Mouse (Mus musculus) gastrocnemius, adult 18-20 months (tissue): ENCODE measurements at regions not wholly inside any gene's neighbourhood (a gene's known extent, or its start where the extent isn't known, plus 50 kb on each side); places are given as distances from the start of the nearest gene placed in this dataset.

Experiments
- DNase-seq: peaks from one replicate; pipeline ENCODE4 v3.0.0; 2021; ENCODE audit warnings: low spot score

DNA sequence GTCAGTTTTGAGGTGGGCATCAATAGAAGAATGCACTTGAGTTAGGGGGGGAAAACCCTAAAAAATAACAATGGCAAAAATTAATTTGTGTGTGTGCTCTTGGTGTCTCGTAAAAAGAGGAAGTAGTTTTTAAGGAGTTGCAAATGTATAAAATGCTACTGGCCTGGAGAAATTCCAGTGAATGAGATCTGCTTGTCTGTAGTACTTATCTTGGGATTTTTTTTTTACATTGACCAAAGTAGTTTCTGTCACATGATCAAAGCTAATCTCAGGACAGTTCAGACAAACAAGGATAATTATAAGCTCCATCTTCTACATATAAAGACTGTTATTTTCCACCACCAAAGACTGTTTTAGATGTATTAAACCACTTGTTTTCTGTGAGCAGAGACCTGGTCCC, 128.3 kb upstream of the Zeb2 start:
- no peak for DNase-seq

DNA sequence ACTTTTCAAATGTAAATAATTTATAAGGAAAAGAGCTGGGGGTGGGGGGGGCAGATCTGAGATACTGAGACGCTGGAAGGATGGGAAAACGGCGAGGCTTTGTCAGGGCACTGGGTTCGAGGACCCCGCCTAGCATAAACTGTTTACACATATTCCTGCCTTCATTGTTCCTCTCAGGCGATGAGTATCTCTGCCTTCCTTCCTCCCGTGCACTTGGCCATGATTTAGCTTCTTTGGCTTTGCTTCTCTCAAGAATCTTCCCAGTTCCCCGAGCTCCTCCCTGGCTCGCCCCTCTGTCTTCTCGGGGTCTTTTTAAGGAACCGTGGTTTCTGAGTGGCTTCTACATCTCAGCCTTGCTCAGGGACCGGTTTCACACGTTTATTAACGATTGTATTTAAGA, 127.3 kb upstream of the Zeb2 start:
- no peak for DNase-seq

DNA sequence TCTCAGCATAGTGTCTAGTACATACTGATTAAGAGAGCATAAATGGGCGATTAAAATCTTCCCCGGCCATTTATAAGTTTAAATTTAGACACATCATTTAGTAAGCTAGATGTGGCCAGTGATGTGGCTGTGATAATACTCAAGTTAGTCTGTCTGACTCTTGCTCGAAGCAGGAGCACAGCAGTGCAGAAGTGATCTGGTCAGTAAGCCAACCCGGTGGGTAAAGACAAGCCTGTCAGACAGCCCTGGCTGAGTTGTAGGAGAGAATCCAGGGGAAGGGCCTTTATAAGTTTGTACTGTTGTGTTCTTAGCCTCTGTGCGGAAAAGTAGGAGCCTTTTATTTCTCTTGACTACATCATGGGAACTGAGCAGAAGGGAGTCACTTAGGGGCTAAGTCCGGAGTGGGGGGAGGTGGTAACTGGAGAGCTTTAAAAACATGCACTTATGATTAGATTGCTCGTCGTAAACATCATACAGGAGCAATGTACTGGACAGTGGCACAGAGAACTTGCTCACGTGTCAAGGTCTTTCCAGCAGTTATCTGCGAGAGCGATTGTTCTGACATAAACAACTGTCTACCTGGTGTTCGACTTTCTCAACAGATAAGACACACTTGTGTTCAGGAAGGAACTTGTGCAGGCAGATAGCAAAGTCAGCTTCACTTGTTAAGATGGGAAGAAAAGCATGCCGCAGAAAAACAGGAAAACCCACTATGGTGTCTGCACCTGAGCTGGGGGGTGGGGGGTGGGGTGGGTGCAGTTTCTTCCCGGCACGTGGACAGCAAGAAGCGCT, 122.5 kb upstream of the Zeb2 start:
- DNase-seq, result no peak

DNA sequence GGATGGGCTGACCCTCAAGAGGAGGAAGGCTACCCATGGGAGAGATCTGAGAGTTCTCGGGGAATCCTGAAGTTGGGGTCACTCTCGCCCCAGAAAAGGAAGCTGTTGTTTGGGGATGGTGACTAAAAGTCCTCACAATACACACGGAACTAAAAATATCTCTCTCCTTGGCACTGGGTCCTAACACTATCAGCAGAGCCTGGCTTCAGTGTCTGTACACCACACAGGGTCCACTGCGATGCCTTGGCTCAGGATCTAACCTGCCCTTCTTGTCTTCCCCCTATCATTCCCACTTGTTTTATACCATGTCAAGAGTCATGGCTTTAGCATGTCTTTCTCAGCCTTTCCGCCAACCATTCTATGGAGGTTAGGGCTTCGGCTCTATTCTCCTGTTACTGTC, 121.8 kb upstream of the Zeb2 start:
- DNase-seq, result no peak

DNA sequence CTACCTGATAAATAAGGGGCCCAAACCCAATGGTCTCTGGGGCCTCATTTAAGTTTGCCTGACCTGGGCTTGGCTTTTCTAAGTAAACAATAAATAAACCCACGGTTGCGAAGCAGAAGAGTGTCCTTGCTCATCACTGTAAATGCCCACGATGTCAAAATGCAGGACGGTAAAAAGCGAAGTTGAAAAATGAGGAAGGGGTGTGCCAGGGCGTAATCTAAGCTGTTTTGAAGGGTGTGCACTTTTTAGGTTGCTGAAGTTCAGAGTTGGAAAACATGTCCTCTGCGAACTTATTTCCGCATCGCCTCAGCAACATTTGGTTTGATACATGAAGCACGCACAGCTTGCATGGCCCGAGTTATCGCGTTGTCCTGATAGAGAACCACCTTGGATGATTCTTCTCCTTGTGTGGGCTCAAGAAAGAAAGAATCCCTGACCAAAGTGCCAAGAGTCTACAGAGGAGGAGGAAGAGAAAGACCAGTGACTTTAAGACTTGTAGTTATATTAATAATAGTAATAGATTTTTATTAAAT, 119.0 kb upstream of the Zeb2 start:
- DNase-seq, result no peak

DNA sequence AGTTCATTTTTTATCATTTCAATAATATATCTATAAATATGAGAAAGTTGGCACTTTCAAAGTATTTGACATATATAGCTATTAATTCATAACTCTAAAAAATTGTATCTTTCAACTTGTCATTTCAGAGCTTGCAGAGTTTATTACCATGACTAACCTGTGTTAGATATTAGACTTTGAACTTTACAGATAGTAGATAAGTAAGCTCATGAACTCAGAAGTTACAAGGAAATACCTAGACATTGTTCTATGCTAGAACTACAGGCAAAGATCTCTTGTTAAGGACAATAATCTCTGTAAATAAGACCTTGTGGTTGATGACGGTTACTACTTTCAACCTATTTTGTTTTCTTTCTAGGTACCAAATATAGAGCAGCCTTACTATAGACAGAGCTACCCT, 117.0 kb upstream of the Zeb2 start:
- no peak for DNase-seq

DNA sequence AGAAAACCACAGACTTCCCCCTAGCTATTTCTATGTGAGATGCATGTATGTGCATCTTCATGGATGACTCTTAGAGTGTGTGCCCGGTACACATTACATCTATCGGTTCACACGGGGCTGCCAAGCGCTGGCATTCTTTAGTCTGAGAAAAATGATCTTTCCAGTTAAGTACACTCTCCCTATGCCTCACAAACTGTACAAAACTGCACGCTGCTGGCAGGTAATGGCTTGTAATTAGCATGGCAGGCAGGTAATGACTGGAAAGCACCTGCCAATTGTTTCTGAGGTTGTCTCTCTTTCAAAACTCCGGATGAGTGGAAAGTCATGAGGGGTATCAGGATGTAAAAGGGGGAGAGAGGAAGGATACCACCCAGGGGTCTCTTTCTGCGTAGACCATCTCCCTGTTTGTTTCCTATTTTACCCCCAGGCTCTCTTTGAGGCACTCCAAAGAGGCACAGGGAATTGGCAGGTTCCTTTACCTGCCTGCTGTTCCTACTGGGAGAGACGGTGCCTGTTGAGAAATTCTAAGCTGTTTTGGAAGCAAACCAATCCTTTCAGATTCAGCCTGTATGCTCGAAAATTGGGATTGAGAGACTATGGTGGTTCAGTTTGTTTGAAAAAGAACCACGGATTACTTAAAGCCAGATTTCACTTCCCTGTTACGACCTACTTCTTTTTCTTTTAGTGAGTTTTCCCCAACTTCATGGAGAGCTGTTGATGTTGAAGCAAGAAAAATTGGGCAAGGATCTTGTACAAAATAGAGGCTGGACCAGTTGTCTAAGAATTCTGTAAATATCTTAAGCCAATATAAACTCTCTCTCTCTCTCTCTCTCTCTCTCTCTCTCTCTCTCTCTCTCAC, 113.4 kb upstream of the Zeb2 start:
- no peak for DNase-seq

DNA sequence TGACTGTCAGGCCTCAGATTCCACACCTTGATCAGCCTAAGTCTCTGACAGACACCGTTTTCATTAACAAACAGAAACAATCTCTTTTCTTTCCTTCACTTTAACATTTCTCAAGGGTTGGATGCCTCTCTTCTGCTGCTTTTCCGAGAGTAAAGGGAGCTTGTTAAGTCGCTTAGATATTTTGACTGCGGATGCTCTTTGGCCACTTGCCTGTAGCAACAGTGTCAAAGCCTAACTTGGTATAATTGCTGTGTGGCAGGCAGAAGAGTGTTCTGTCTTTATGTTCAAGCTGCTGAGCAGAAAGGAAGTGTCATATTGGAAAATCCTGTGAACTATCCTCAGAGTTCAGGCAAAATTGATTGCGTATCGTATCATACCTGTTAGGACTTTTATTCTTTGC, 112.3 kb upstream of the Zeb2 start:
- no peak for DNase-seq

DNA sequence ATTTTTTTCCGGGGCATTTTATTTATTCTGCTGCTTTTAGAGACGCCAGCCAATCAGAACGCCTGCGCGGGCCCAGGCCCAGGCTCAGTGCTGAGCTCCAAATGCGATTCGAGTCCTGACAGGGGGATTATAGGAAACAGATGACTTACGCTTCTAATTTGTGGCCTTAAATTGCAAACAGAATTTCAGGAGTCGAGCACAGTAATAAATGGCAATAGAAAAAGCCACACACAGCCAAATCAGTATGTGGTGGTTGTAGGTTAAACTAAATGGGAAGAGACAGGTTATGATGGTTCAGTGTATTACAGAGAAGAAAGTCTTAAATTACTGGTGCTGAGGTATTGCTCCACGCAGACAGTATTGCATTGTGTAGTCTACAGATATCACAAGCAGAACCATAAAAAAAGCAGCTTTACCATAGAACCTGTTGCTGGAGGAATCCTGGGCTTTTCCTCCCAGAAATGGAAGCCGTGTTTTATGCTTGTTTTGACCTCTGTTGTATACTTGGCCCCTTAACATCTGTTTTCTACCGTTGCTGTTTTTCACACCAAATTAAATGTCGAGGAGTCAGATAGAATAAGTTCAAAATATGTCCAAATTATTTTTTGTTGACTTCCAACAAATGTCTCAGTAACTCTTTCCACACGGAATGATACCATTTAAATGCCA, 110.2 kb upstream of the Zeb2 start:
- no peak for DNase-seq

DNA sequence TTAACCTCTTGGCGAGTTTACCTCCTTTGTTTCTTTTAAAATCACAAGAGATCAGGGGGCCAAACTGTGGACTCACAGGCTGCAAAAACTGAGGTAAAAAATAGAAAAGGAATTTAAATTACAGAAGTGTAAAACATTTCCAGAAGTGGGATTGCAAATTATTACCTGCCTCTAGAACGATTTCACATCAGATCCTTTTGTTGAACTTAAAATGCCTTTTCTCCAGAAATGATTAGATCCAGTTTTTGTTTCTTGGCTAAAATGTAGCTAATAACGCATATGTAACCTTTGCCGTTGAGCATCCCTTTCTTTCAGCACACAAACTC, 108.8 kb upstream of the Zeb2 start:
- no peak for DNase-seq

DNA sequence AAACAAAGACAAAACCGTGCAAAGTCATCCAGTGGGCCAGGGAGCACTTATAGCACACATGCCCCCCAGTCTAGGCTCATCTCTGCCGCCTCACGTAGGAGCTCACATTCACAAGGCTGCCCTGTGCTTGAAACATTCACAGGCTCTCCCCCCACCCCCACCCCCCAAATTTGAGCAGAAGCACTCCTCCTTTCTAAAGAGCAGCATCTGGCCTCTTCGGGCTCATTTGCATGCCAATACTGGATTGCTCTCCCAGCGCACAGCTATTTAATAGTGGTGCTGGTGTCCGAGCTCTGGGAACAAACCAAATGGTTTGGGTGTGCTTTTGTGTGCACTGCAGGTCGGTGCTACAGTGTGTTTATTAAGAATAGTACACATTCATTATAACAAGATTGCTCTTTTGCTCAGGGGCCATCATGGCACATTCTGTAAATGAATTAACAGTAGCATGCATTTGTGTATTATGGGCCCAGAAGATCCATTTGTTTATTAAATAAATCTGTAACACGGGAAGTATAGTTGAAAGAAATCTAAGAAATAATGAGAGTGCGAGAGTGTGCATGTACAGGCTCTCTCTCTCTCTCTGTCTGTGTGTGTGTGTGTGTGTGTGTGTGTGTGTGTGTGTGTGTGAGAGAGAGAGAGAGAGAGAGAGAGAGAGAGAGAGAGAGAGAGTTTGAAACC, 108.3 kb upstream of the Zeb2 start:
- no peak for DNase-seq

DNA sequence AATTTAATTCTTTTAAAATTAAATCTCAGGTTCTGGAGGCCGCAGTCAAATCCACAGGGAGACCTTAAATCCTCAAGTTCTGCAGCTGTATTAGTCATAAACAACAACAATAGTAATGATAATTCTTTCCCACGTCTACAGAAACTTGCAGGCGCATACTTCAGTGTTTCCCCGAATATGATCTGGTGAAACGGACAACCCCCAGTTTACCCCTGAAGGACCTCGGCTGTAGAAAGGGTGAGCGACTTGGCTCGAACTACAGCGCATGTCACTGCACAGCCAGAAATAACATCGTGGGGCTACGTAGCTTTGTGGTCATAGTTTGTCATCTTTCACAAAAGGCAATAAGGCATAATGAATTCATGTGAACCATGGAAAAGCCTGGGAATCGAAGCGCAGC, 105.0 kb upstream of the Zeb2 start:
- DNase-seq, result no peak

DNA sequence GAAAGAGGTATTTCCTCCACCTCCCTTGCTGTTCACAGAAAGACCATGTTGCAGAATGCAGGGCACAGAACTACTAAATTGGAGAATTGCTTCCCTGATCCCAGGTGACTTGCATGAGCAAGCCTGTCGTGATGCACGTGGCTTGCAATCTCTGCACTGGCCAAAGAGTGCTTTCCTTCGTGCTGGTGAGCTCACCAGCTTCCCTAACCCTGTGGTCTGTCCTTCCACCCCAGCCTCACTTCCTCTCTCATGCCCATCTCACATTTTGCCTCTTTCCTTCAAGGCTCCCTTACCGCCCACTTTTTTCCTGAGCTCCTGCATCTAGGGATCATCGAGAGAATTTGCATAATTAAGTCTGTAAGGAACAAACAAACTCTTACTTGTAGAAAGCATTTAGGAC, 102.7 kb upstream of the Zeb2 start:
- no peak for DNase-seq

DNA sequence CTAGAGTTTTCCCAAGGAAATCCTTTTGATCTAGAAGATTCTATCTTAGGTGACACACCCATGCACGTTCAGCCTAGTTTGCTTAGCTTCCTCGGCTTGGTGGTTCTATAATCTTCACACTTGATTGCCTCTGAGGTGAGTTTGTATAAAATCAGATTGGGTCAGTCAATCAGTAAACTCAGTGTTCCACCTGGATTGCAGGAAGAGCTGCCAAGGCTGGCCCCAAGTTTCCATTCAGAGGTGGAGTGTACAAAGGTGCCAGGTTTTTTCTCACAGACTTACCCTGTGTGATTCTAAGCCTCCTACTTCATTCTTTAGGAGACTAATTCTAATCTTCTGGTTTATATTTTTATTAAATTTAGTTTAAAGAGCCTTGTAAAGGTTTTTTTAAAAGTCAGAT, 95.6 kb upstream of the Zeb2 start:
- no peak for DNase-seq

DNA sequence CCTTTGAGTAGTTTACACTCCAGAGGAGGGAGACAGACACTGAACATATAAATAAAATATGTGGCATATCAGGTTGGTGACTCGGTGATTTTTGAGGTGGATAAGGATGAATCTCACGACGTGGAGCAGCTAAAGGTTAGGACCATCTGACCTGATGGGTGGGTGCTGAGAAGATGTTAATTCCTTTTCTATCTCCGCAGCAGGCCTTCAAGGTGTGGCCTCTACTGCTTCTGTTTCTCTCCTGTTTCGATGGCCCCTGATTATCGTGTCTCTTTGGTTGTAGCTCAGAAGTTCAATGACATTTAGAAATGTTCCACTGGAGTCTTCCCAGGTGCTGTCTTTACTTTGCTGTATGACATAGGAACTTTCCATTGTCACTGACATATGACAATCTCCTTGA, 91.3 kb upstream of the Zeb2 start:
- no peak for DNase-seq

DNA sequence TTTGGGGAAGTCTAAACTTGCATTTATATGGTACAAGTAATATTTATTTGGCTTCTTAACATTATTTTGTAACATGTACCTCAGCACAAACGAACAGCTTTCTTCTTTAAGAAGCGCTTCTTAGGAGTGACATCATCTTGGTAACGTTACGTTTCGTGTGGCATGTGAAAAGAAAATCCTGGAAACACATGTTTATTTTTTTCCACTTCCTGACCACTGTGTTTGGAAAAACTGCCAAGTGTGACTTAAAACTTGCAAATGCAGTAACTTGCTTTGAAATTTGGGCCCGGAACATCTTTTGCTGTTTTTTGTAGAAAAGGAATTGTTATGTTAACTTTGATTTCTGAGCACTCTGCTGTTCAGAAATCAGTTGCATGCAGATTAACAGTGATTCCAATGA, 88.6 kb upstream of the Zeb2 start:
- DNase-seq, result no peak

DNA sequence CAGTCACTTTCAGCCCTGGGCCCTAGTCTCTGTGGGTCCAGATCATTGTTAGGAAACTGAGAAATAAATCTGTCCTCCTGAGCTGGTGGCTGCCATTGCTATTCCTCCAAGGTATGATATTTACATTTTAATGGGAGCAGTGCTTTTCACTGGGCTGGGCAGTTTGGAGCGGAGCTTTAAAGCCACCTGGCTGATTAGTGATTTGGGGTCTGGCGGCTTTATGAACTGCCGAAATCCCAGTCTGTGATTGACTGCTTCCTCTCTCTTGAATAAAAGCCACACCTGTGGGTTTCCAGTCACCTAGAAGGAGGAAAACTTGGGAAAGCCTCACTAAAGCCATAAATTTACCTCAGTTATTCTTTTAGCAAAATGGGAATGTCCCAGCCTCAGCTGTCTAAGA, 88.0 kb upstream of the Zeb2 start:
- DNase-seq, result no peak

DNA sequence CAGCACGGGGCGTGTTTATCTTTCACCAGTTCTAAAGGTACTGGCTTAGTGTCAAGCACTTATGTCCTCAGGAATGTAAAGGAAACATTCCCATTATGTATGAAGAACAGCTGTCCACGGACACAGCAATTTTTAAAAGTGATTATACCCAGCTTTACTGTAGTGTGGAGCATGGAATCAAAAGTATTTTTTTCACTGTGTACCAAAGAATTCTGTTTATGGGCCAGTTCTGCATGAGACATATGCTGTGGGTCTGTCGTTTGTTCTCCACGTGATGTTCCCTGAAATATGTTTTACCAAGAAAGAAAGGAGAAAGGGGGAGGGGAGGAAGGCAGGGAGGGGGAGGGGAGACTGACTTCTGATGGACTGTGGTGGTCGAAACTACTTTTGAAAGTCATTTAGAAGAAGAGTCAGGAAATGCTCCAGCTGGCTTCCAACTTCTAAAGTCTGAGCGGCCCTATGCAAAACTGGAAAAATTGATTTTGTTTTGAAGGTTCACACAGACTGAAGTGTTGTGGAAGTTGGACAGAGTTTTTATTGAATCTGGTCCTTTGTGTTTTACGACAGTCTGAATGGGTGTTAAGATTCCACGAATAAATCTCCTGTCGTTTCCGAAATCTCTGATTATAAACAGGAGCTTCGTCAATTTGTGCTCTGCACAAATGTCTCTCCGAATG, 80.9 kb upstream of the Zeb2 start:
- no peak for DNase-seq

DNA sequence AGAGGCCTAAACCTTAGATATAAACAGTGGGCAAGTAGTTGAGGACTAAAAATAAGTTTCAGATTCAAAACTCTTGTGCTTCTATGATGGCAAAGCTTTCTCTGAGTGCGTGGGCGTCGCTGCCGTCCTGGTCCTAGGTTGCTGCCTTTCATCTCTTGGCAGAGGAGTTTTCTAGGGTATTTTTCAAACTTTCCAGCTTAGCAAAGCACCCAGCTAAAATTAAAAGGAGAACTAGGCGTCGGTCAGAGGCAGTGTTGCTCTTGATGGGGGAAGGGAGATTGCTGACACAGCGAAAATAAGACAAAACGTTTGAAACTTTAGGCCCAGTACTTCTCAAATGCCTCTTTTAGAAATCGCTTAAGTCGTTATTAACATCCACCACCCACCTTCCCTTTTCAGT, 80.1 kb upstream of the Zeb2 start:
- peak; percentile 16 for DNase-seq

DNA sequence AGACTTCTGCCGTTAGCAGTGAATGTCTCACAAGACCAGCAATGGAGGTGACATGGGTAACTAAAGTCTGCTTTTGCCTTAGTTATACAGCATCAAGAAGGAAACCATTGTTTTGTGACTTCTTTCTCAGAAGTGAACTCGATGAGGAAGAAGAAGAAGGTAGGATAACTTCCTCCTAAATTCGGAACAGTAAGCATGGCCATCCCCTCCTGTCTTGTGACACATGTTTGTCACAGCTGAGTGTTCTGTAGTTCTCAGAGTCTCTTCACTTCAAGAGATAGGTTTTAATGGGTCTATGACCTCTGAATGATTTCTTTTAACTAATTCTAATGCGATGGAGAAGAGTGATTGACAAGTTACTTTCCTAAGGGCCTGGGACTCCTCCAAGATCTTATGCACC, 79.3 kb upstream of the Zeb2 start:
- DNase-seq, result no peak

DNA sequence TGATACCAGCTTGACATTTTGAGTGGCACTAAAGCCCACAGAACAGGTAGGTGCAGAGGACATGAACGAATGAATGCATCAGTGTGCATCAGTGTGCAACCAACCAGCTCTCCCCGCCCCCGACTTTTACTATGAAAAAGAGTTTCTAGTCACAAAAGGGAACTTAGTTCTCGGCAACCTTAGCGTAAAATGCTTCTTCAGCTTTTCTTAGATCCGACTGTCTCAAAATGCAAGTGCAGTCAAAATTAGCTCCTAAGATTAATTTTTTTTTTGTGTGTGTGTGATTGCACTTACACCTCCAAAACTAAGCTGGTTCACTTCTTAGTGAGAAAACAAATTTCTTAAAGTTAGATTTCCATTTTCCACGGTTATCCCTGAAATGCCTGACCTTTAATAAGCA, 77.1 kb upstream of the Zeb2 start:
- no peak for DNase-seq
